Mouse (Mus musculus) 3134 (cell line): ENCODE measurements around the gene 1110065P20Rik.

Experiments
- DNase-seq: peaks from one replicate; pipeline ENCODE4 v3.0.0-alpha.2; 2011; ENCODE audit warnings: low spot score; ENCODE audit not compliant: insufficient read length; ENCODE audit errors: extremely low read depth

Gene 1110065P20Rik

GRCm38 (mm10) chr4:124850933-124851658 lies at the start of gene 1110065P20Rik:
1110065P20Rik (minus strand) TSS chr4:124851196.
- peak; percentile 84 for DNase-seq

GRCm38 (mm10) chr4:124899906-124900305 lies 48.9 kb upstream of the 1110065P20Rik start:
- DNase-seq: no peak

- no peak for DNase-seq
Observed at GRCm38 (mm10) chr4:124898428-124898827, 47.4 kb upstream of the 1110065P20Rik start.

GRCm38 (mm10) chr4:124894508-124895428 lies 43.8 kb upstream of the 1110065P20Rik start:
- no peak for DNase-seq

- no peak for DNase-seq
Observed at GRCm38 (mm10) chr4:124893769-124894168, 42.8 kb upstream of the 1110065P20Rik start.

- DNase-seq: no peak
Observed at GRCm38 (mm10) chr4:124890831-124891230, 39.8 kb upstream of the 1110065P20Rik start.

- no peak for DNase-seq
Observed at GRCm38 (mm10) chr4:124889935-124890334, 38.9 kb upstream of the 1110065P20Rik start.

GRCm38 (mm10) chr4:124888702-124889101 lies 37.7 kb upstream of the 1110065P20Rik start:
- DNase-seq: no peak

GRCm38 (mm10) chr4:124882151-124882729 lies 31.2 kb upstream of the 1110065P20Rik start:
- no peak for DNase-seq

- no peak for DNase-seq
Observed at GRCm38 (mm10) chr4:124881341-124881908, 30.4 kb upstream of the 1110065P20Rik start.

GRCm38 (mm10) chr4:124880599-124880998 lies 29.6 kb upstream of the 1110065P20Rik start, which contains the start of gene Epha10:
Epha10 (plus strand) TSS chr4:124880899.
- DNase-seq: no peak

- DNase-seq: no peak
Observed at GRCm38 (mm10) chr4:124872719-124873118, 21.7 kb upstream of the 1110065P20Rik start.

- no peak for DNase-seq
Observed at GRCm38 (mm10) chr4:124861283-124862188, 10.5 kb upstream of the 1110065P20Rik start, which contains the start of gene Maneal. Maneal (minus strand) TSS chr4:124862171.

- DNase-seq: no peak
Observed at GRCm38 (mm10) chr4:124860446-124860845, 9.4 kb upstream of the 1110065P20Rik start.

GRCm38 (mm10) chr4:124858370-124858769 lies 7.4 kb upstream of the 1110065P20Rik start:
- no peak for DNase-seq

GRCm38 (mm10) chr4:124856294-124856693 lies 5.3 kb upstream of the 1110065P20Rik start:
- no peak for DNase-seq

- peak; percentile 95 for DNase-seq
Observed at GRCm38 (mm10) chr4:124850261-124850913, 609 bp downstream of the 1110065P20Rik start, which contains the start of gene Yrdc. Yrdc (plus strand) TSS chr4:124850679.

- DNase-seq: peak; percentile 74
Observed at GRCm38 (mm10) chr4:124849631-124850260, 1.2 kb downstream of the 1110065P20Rik start.

GRCm38 (mm10) chr4:124847573-124847972 lies 3.4 kb downstream of the 1110065P20Rik start:
- peak; percentile 46 for DNase-seq
